Mouse (Mus musculus): ENCODE results near the gene Gm3194. TPM values are rescaled to one million over a fixed set of nuclear protein-coding genes. Genes with fewer than 3 reads are reported as not detected.
"Not testable (repeated sequence)": the region's sequence is repeated elsewhere in the genome, so short reads cannot be mapped to it uniquely, and the experiment has no call there.

Gene Gm3194
- not detected in 2 replicates for polyA plus RNA-seq (2011; ENCODE audit: insufficient read depth, insufficient read length, low replicate concordance, missing spikeins)

DNA sequence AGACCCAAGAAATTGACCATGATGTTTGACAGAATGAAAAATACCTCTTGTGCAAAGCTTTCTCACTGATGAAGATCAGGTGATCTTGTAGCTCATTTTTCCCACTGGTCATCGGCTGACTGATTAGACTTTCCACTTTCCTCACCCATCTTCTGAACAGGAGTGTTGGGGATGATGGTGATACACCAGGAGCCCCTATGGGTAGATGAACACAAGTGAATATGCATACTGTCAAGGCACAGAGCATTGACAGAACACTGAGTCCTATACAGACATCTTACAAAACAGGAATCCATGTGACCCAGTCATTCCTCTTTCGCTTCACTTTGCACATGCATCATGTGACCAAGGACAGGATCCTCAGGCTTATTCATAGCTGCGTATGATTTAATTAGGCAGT is at the start of gene Gm3194:
Gm3194 (minus strand) TSS at position 101 of the 400 bp plus-strand sequence.
- H3K4me3 ChIP-seq (replicated peaks; ENCODE audit: control insufficient read depth, low read depth, low read length); H3K4me1 ChIP-seq (ENCODE audit: control insufficient read depth, insufficient read depth, low read length); H3K27ac ChIP-seq (ENCODE audit: control insufficient read depth, insufficient read depth, low read depth, low read length, poor library complexity): not testable (repeated sequence)
- no CpG with 5 or more reads among the region's 3 CpGs for WGBS

- no CpG with 5 or more reads among the region's 35 CpGs for WGBS
- not testable (repeated sequence) for H3K27ac ChIP-seq (ENCODE audit: control insufficient read depth, insufficient read depth, low read depth, low read length, poor library complexity); H3K4me3 ChIP-seq (replicated peaks; ENCODE audit: control insufficient read depth, low read depth, low read length); H3K4me1 ChIP-seq (ENCODE audit: control insufficient read depth, insufficient read depth, low read length)
Observed at GRCm38 (mm10) chr14:5501374-5501773, 46.1 kb upstream of the Gm3194 start, which contains the start of gene Gm3488. Gene Gm3488, plus strand, starts transcription at chr14:5501674.

- not testable (repeated sequence) for H3K27ac ChIP-seq (ENCODE audit: control insufficient read depth, insufficient read depth, low read depth, low read length, poor library complexity); H3K4me3 ChIP-seq (replicated peaks; ENCODE audit: control insufficient read depth, low read depth, low read length); H3K4me1 ChIP-seq (ENCODE audit: control insufficient read depth, insufficient read depth, low read length)
- WGBS: 69% methylated on average over 4 of the region's 5 CpGs
Observed at GRCm38 (mm10) chr14:5483907-5484306, 28.6 kb upstream of the Gm3194 start, which contains the start of gene Gm3187. Gene Gm3187, plus strand, starts transcription at chr14:5484207.

DNA sequence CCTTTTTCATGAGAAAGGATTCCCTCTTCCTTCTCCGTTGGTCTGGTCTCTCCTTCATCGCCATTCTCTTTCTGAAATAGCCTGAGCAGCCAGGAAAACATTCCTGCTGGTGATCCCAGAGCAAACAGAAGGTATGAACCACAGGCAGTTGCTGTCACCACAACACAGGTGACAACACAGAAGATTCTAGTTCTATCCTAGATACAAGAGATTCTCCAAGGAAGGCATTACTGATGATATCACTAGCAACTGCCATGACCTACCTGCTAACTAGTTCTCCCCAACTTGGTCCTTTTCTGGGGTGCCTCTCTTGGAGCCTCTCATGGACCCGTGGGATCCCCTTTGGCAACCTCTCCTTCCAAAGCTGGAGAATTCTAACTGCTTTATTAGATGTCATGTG is 22.5 kb upstream of the Gm3194 start, which contains the start of gene Gm8246:
Gm8246 (minus strand) TSS at position 101 of the 400 bp plus-strand sequence.
- H3K27ac ChIP-seq (ENCODE audit: control insufficient read depth, insufficient read depth, low read depth, low read length, poor library complexity); H3K4me3 ChIP-seq (replicated peaks; ENCODE audit: control insufficient read depth, low read depth, low read length); H3K4me1 ChIP-seq (ENCODE audit: control insufficient read depth, insufficient read depth, low read length): not testable (repeated sequence)
- no CpG with 5 or more reads among the region's 3 CpGs for WGBS

DNA sequence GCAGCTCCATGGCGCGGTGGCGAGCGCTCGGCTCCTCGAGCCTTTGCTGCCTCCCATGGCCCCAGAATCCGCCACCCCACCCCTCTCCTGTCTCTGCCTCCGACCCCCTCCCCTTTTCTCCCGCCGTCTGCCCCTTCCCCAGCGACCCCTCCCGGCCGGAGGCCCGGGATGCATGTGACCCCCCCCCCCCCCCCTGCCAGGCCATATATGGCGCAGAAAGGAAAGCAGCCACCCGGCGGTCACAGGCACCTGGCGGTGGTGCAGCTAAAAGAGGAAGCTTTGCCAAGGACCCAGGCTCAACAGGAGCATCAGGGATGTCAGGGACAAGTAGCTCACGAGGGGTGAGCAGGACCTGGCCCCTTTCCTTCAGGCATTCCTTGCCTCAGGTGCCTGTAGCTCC is 5.2 kb upstream of the Gm3194 start:
- no CpG with 5 or more reads among the region's 19 CpGs for WGBS

DNA sequence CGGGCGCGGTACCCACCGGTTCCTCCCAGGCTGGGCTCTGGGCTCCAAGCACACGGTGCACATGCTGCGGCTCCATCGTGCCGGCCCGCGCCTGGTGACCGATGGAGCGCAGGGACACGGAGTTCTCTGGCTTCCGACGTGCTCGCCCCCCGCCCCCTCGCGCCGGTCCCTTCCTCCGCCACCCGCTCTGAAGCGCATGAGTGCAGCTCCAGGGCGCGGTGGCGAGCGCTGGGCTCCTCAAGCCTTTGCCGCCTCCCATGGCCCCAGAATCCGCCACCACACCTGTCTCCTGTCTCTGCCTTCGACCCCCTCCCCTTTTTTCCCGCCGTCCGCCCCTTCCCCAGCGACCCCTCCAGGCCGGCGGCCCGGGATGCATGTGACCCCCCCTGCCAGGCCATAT is 66.3 kb downstream of the Gm3194 start, which contains the start of gene Gm3500:
Gm3500 (minus strand) TSS at position 101 of the 400 bp plus-strand sequence.
- H3K27ac ChIP-seq (ENCODE audit: control insufficient read depth, insufficient read depth, low read depth, low read length, poor library complexity); H3K4me3 ChIP-seq (replicated peaks; ENCODE audit: control insufficient read depth, low read depth, low read length); H3K4me1 ChIP-seq (ENCODE audit: control insufficient read depth, insufficient read depth, low read length): not testable (repeated sequence)
- WGBS: no CpG with 5 or more reads among the region's 37 CpGs

More for the DNA sequence above, 5.2 kb upstream of the Gm3194 start:
- not testable (repeated sequence) for H3K4me3 ChIP-seq (replicated peaks; ENCODE audit: control insufficient read depth, low read depth, low read length); H3K4me1 ChIP-seq (ENCODE audit: control insufficient read depth, insufficient read depth, low read length); H3K27ac ChIP-seq (ENCODE audit: control insufficient read depth, insufficient read depth, low read depth, low read length, poor library complexity)

Other genes with a start within 250 kb of the Gm3194 start
- not detected in 2 replicates for gene Gm3526, start 194.9 kb downstream of the Gm3194 start, polyA plus RNA-seq (2011; ENCODE audit: insufficient read depth, insufficient read length, low replicate concordance, missing spikeins)
- gene Gm3542, start 120.5 kb downstream of the Gm3194 start, polyA plus RNA-seq (2011; ENCODE audit: insufficient read depth, insufficient read length, low replicate concordance, missing spikeins): not detected in 2 replicates
- not detected in 2 replicates for gene Gm3500, start 66.4 kb downstream of the Gm3194 start, polyA plus RNA-seq (2011; ENCODE audit: insufficient read depth, insufficient read length, low replicate concordance, missing spikeins)
- not detected in 2 replicates for gene Gm8246, start 22.4 kb upstream of the Gm3194 start, polyA plus RNA-seq (2011; ENCODE audit: insufficient read depth, insufficient read length, low replicate concordance, missing spikeins)
- gene Gm3187, start 28.7 kb upstream of the Gm3194 start, polyA plus RNA-seq (2011; ENCODE audit: insufficient read depth, insufficient read length, low replicate concordance, missing spikeins): not detected in 2 replicates
- gene Gm3488, start 46.2 kb upstream of the Gm3194 start, polyA plus RNA-seq (2011; ENCODE audit: insufficient read depth, insufficient read length, low replicate concordance, missing spikeins): not detected in 2 replicates
- not detected in 2 replicates for gene Gm3532, start 83.0 kb upstream of the Gm3194 start, polyA plus RNA-seq (2011; ENCODE audit: insufficient read depth, insufficient read length, low replicate concordance, missing spikeins)
- not detected in 2 replicates for gene Gm8265, start 177.6 kb upstream of the Gm3194 start, polyA plus RNA-seq (2011; ENCODE audit: insufficient read depth, insufficient read length, low replicate concordance, missing spikeins)
- gene Gm9603, start 232.0 kb upstream of the Gm3194 start, polyA plus RNA-seq (2011; ENCODE audit: insufficient read depth, insufficient read length, low replicate concordance, missing spikeins): not detected in 2 replicates